Mouse (Mus musculus) heart, embryonic 15.5 days (tissue): ENCODE measurements around the gene Hmgcl. TPM values are rescaled to one million over a fixed set of nuclear protein-coding genes. Genes with fewer than 3 reads are reported as not detected.
"Not testable (repeated sequence)": the region's sequence is repeated elsewhere in the genome, so short reads cannot be mapped to it uniquely, and the experiment has no call there.

Experiments used
- ATAC-seq: fragments of 200-750 bp; cut with Nextera tagmentation; replicated peaks from 2 replicates; pipeline ENCODE4 v1.8.0; 2017; ENCODE audit warnings: low read depth, moderate TSS enrichment; ENCODE audit not compliant: insufficient number of reproducible peaks, insufficient read depth, low FRiP score
- H3K27ac ChIP-seq: fragments of 300-500 bp; sonication (generic); 2 replicates; pipeline ENCODE4 v1.5.1; 2015; ENCODE audit warnings: mild to moderate bottlenecking, inconsistent platforms
- H3K27me3 ChIP-seq: fragments of 300-500 bp; sonication (generic); 2 replicates; pipeline ENCODE4 v1.6.1; 2015; ENCODE audit warnings: inconsistent platforms
- H3K36me3 ChIP-seq: fragments of 300-500 bp; sonication (generic); 2 replicates; pipeline ENCODE4 v1.6.1; 2015; ENCODE audit warnings: mild to moderate bottlenecking, inconsistent platforms
- H3K4me1 ChIP-seq: fragments of 300-500 bp; sonication (generic); replicated peaks from 2 replicates; pipeline ENCODE4 v1.6.1; 2015; ENCODE audit warnings: inconsistent platforms
- H3K4me2 ChIP-seq: fragments of 300-500 bp; sonication (generic); 2 replicates; pipeline ENCODE4 v1.6.1; 2015; ENCODE audit warnings: inconsistent platforms, mild to moderate bottlenecking, moderate library complexity
- H3K4me3 ChIP-seq: fragments of 300-500 bp; sonication (generic); 2 replicates; pipeline ENCODE4 v1.5.1; 2015; ENCODE audit warnings: mild to moderate bottlenecking, inconsistent platforms
- H3K9ac ChIP-seq: fragments of 300-500 bp; sonication (generic); 2 replicates; pipeline ENCODE4 v1.6.1; 2015; ENCODE audit warnings: mild to moderate bottlenecking, inconsistent platforms
- H3K9me3 ChIP-seq: fragments of 300-500 bp; sonication (generic); replicated peaks from 2 replicates; pipeline ENCODE4 v1.6.1; 2016; ENCODE audit warnings: inconsistent platforms
- WGBS: fragments of 180-500 bp; shearing (Covaris S2); methylation state at CpG from one replicate; pipeline ENCODE4 v1.1.7; 2015; ENCODE audit warnings: mixed read lengths; 5-methylcytosine and 5-hydroxymethylcytosine counted together
- polyA plus RNA-seq: library from polyadenylated mRNA; unstranded; fragments of >200 nt; fragmentation: Nextera tagmentation; extraction: Ambion mirVana; gene quantifications from 2 replicates; pipeline ENCODE4 v1.2.1, GENCODE M21; 2015

Hmgcl gene
- polyA plus RNA-seq, 1 experiment from 2014 or later, result 80.2 TPM

GRCm38 (mm10) chr4:135928376-135928775 lies 17.9 kb upstream of the Hmgcl start:
- H3K4me3 ChIP-seq, result no peak overlapping the region
- H3K9me3 ChIP-seq, result no peaks in the 10 kb centered on the region
- no peak for ATAC-seq
- WGBS, result 91% methylated on average over 9 of the region's 9 CpGs
- no peak overlapping the region for H3K9ac ChIP-seq
- H3K4me1 ChIP-seq, result peaks cover 10% of the 10 kb centered on the region
- no peak overlapping the region for H3K27ac ChIP-seq
- H3K27me3 ChIP-seq, result no peaks in the 10 kb centered on the region
- H3K36me3 ChIP-seq, result peaks cover 11% of the 10 kb centered on the region; the same call in 1 of the 2 replicates
- no peak overlapping the region for H3K4me2 ChIP-seq

- Histone ChIP-seq H3K4me1 (peaks cover 10% of the 10 kb centered on the region), H3K9me3 (no peaks in the 10 kb centered on the region), H3K36me3 (peaks cover 17% of the 10 kb centered on the region; the same call in 1 of the 2 replicates), H3K27me3 (no peaks in the 10 kb centered on the region), H3K9ac (no peak overlapping the region), H3K4me3 (no peak overlapping the region), H3K4me2 (no peak overlapping the region), H3K27ac (no peak overlapping the region)
- no peak for ATAC-seq
- WGBS, result 83% methylated on average over 5 of the region's 5 CpGs
Measured at GRCm38 (mm10) chr4:135929405-135929804, 16.8 kb upstream of the Hmgcl start.

GRCm38 (mm10) chr4:135929828-135930227 lies 16.4 kb upstream of the Hmgcl start:
- Histone ChIP-seq H3K36me3 (peaks cover 17% of the 10 kb centered on the region; the same call in 1 of the 2 replicates), H3K4me1 (peaks cover 10% of the 10 kb centered on the region), H3K9me3 (no peaks in the 10 kb centered on the region), H3K4me2 (no peak overlapping the region), H3K9ac (no peak overlapping the region), H3K27me3 (no peaks in the 10 kb centered on the region), H3K4me3 (no peak overlapping the region), H3K27ac (no peak overlapping the region)
- WGBS, result 82% methylated on average over 9 of the region's 9 CpGs
- ATAC-seq, result no peak

- H3K4me1 ChIP-seq, result peaks cover 8% of the 10 kb centered on the region
- H3K9me3 ChIP-seq, result no peaks in the 10 kb centered on the region
- WGBS, result 95% methylated on average over 8 of the region's 8 CpGs
- H3K27me3 ChIP-seq, result no peaks in the 10 kb centered on the region
- H3K36me3 ChIP-seq, result peaks cover 17% of the 10 kb centered on the region; the same call in 1 of the 2 replicates
- H3K9ac ChIP-seq, result no peak overlapping the region
- H3K4me2 ChIP-seq, result no peak overlapping the region
- no peak overlapping the region for H3K27ac ChIP-seq
- no peak for ATAC-seq
- H3K4me3 ChIP-seq, result no peak overlapping the region
Measured at GRCm38 (mm10) chr4:135930239-135930638, 16.0 kb upstream of the Hmgcl start.

GRCm38 (mm10) chr4:135931832-135932231 lies 14.4 kb upstream of the Hmgcl start:
- ATAC-seq, result no peak
- no peak overlapping the region for H3K4me2 ChIP-seq
- peaks cover 13% of the 10 kb centered on the region; the same call in 1 of the 2 replicates for H3K36me3 ChIP-seq
- H3K4me1 ChIP-seq, result 0 out of 2 replicates have a peak, but pooled peaks cover 7% of the 10 kb centered on the region
- H3K9ac ChIP-seq, result no peak overlapping the region
- no peak overlapping the region for H3K27ac ChIP-seq
- H3K9me3 ChIP-seq, result no peaks in the 10 kb centered on the region
- WGBS, result 69% methylated on average over 5 of the region's 5 CpGs
- no peak overlapping the region for H3K4me3 ChIP-seq
- H3K27me3 ChIP-seq, result no peaks in the 10 kb centered on the region

- ATAC-seq, result peak; percentile 39; the same call in 1 of the 2 replicates
- Histone ChIP-seq H3K36me3 (peaks cover 20% of the 10 kb centered on the region; the same call in 1 of the 2 replicates), H3K4me3 (no peak overlapping the region), H3K9ac (no peak overlapping the region), H3K4me2 (no peak overlapping the region), H3K9me3 (no peaks in the 10 kb centered on the region), H3K4me1 (0 out of 2 replicates have a peak, but pooled peaks cover 7% of the 10 kb centered on the region), H3K27ac (peak overlapping the region; percentile 48), H3K27me3 (no peaks in the 10 kb centered on the region)
- 50% methylated on average over 12 of the region's 12 CpGs for WGBS
Measured at GRCm38 (mm10) chr4:135934708-135935500, 11.3 kb upstream of the Hmgcl start.

- ATAC-seq, result no peak
- 0 out of 2 replicates have a peak, but pooled peaks cover 7% of the 10 kb centered on the region for H3K4me1 ChIP-seq
Measured at GRCm38 (mm10) chr4:135935502-135935901, 10.7 kb upstream of the Hmgcl start.

GRCm38 (mm10) chr4:135938858-135939257 lies 7.4 kb upstream of the Hmgcl start:
- H3K4me1 ChIP-seq, result peaks cover 15% of the 10 kb centered on the region
- H3K9me3 ChIP-seq, result no peaks in the 10 kb centered on the region
- no peak overlapping the region for H3K9ac ChIP-seq
- WGBS, result 72% methylated on average over 7 of the region's 7 CpGs
- H3K4me3 ChIP-seq, result no peak overlapping the region
- ATAC-seq, result no peak
- H3K4me2 ChIP-seq, result no peak overlapping the region
- H3K27me3 ChIP-seq, result no peaks in the 10 kb centered on the region
- H3K36me3 ChIP-seq, result 0 out of 2 replicates have a peak, but pooled peaks cover 9% of the 10 kb centered on the region
- no peak overlapping the region for H3K27ac ChIP-seq

More at GRCm38 (mm10) chr4:135935502-135935901, 10.7 kb upstream of the Hmgcl start:
- H3K27ac ChIP-seq, result peak overlapping the region; percentile 48
- H3K27me3 ChIP-seq, result no peaks in the 10 kb centered on the region
- WGBS, result 57% methylated on average over 5 of the region's 5 CpGs
- H3K36me3 ChIP-seq, result peaks cover 20% of the 10 kb centered on the region; the same call in 1 of the 2 replicates
- H3K4me3 ChIP-seq, result no peak overlapping the region
- no peak overlapping the region for H3K9ac ChIP-seq
- H3K9me3 ChIP-seq, result no peaks in the 10 kb centered on the region
- no peak overlapping the region for H3K4me2 ChIP-seq

GRCm38 (mm10) chr4:135941026-135941425 lies 5.2 kb upstream of the Hmgcl start:
- not testable (repeated sequence) for ATAC-seq
- WGBS, result 87% methylated on average over 8 of the region's 8 CpGs

GRCm38 (mm10) chr4:135942193-135942592 lies 4.1 kb upstream of the Hmgcl start:
- 0 out of 2 replicates have a peak, but pooled peaks cover 8% of the 10 kb centered on the region for H3K36me3 ChIP-seq
- H3K4me2 ChIP-seq, result no peak overlapping the region
- no peak for ATAC-seq
- no peaks in the 10 kb centered on the region for H3K27me3 ChIP-seq
- H3K4me1 ChIP-seq, result peaks cover 16% of the 10 kb centered on the region
- H3K4me3 ChIP-seq, result no peak overlapping the region
- WGBS, result 45% methylated on average over 6 of the region's 6 CpGs
- H3K9me3 ChIP-seq, result no peaks in the 10 kb centered on the region
- no peak overlapping the region for H3K9ac ChIP-seq
- no peak overlapping the region for H3K27ac ChIP-seq

More at GRCm38 (mm10) chr4:135941026-135941425, 5.2 kb upstream of the Hmgcl start:
- H3K4me2 ChIP-seq, H3K9me3 ChIP-seq, H3K27me3 ChIP-seq, H3K27ac ChIP-seq, H3K9ac ChIP-seq, H3K4me3 ChIP-seq, H3K36me3 ChIP-seq: not testable (repeated sequence)
- peaks cover 15% of the 10 kb centered on the region for H3K4me1 ChIP-seq

- 40% methylated on average over 4 of the region's 4 CpGs for WGBS
- H3K27ac ChIP-seq, result peak overlapping the region; percentile 6; the same call in 1 of the 2 replicates
Measured at GRCm38 (mm10) chr4:135943389-135943788, 2.9 kb upstream of the Hmgcl start.

More at GRCm38 (mm10) chr4:135943389-135943788, 2.9 kb upstream of the Hmgcl start:
- Histone ChIP-seq H3K4me3 (no peak overlapping the region), H3K4me2 (no peak overlapping the region), H3K4me1 (peaks cover 24% of the 10 kb centered on the region), H3K9ac (no peak overlapping the region), H3K36me3 (0 out of 2 replicates have a peak, but pooled peaks cover 8% of the 10 kb centered on the region), H3K9me3 (no peaks in the 10 kb centered on the region), H3K27me3 (no peaks in the 10 kb centered on the region)
- no peak for ATAC-seq
